Mouse (Mus musculus): Measurements from ENCODE around the gene Sdr9c7. TPM values are rescaled to one million over a fixed set of nuclear protein-coding genes. Genes with fewer than 3 reads are reported as not detected.
"Not testable (repeated sequence)": the region's sequence is repeated elsewhere in the genome, so short reads cannot be mapped to it uniquely, and the experiment has no call there.

The Sdr9c7 gene
- total and polyA plus RNA-seq, 2 experiments from 2014 or later, result 0.99 TPM; not detected in 1

DNA sequence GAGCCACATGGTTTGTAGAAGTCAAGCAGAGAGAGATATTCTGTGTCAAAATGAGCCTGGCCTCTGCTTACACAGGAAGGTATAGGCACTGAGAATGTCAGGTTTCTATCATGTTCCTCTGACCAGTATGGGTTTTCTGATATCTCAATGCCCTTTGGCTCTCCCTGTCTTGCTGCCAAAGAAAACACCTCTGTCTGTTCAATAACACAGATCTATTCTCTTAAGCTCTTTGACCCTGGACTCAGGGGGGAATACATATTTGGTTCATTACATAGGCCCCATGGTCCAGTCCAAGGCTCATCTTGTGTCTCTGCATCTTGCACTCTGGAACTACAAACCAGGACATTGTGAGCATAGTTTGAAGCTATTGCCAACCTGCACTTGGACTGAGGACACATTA, 9.7 kb upstream of the Sdr9c7 start, which contains the start of gene Rdh7:
TSS of gene Rdh7 (minus strand) at position 213 of the 400 bp plus-strand sequence.
- DNase-seq (ENCODE audit: low spot score) (no peak), ATAC-seq (ENCODE audit: low FRiP score) (no peak)
- H3K4me1 ChIP-seq (ENCODE audit: insufficient read depth, low read length), result no peaks in the 10 kb centered on the region
- no peak for TF ChIP-seq CTCF (IDR thresholded peaks at IDR 0.05)
- H3K27me3 ChIP-seq (ENCODE audit: insufficient read depth, low read length), result no peaks in the 10 kb centered on the region
- H3K4me2 ChIP-seq (ENCODE audit: low read depth, low read length, poor library complexity, severe bottlenecking), result no peak within 1 kb of the TSS
- H3K4me3 ChIP-seq (ENCODE audit: low read depth, low read length), result no peak within 1 kb of the TSS
- no peak within 1 kb of the TSS for H3K27ac ChIP-seq (ENCODE audit: low read depth, low read length)
- H3K9me3 ChIP-seq (ENCODE audit: low read length), result no peaks in the 10 kb centered on the region
- no peak within 1 kb of the TSS for H3K9ac ChIP-seq (replicated peaks; ENCODE audit: low read length, poor library complexity, severe bottlenecking)
- H3K36me3 ChIP-seq (ENCODE audit: insufficient read depth, low read length), result no peaks in the 10 kb centered on the region

DNA sequence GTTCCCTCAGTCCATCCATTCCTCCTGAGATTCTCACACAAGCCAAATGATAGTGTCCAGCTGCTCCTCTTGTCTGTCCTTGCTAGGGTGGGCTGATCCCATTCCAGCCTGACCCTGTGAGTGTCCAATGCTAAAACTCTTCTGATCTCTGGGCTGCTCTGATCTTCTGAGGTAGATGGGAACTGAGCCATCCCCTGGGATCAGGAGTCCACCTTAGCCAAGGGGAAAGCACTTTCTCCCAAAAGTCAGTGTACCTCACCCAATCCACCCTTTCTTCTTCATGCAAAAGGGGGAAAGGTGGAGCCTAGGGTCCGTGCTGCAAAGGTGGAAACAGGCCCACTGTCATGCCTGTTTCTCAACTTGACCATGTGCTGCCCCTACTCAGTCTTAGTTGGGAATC, 6.8 kb upstream of the Sdr9c7 start:
- no peak for ATAC-seq (ENCODE audit: low FRiP score)

DNA sequence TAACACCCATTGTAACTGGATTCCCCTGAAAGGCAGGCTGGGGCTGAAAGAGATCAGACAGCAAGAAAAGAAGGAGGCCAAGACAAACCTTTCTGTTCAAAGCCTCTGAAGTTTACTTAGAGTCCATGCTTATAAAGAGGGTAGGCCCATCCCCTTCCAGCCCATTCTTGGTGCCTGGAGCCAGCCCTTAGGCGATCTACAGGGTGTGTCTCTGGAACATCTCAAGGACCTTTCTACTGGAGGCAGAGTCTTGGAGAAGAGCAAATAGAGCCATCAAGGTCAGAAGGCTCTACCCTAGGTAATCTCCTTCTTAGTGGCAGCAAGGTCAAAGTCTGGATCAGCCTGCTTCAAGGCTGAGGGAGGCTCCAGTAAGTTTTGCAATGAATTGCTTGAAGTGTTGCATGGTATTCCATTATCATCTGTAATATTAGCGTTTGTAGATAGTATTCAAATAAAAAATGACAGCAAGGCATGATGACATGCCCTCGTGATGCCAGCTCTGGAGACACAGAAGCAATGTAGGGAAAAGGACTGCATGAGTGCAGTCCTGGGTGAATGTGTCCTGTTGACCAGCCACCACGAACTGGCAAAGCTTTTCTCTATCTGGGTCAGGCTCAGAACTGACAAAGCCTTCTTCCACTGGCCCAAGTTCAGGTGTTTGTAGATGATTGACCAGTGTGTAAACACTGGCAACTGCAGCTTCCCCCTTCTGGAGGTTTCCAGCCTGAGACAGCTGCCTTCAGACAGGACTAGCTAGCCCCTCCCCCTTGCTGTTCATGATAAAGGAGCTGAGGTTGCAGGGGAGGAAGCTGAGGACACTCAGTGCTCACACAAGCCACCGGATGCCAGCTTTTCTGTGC, 4.9 kb upstream of the Sdr9c7 start:
- H3K4me1 ChIP-seq (ENCODE audit: insufficient read depth, low read length); H3K36me3 ChIP-seq (ENCODE audit: insufficient read depth, low read length); H3K27ac ChIP-seq (ENCODE audit: low read depth, low read length); H3K27me3 ChIP-seq (ENCODE audit: insufficient read depth, low read length); DNase-seq (ENCODE audit: low spot score); H3K9me3 ChIP-seq (ENCODE audit: low read length); H3K4me3 ChIP-seq (ENCODE audit: low read depth, low read length); H3K4me2 ChIP-seq (ENCODE audit: low read depth, low read length, poor library complexity, severe bottlenecking); H3K9ac ChIP-seq (replicated peaks; ENCODE audit: low read length, poor library complexity, severe bottlenecking); ATAC-seq (ENCODE audit: low FRiP score): not testable (repeated sequence)
- 60% methylated on average over 5 of the region's 5 CpGs for WGBS

More for the DNA sequence above, 6.8 kb upstream of the Sdr9c7 start:
- TF ChIP-seq CTCF (IDR thresholded peaks at IDR 0.05), result no peak
- no peak overlapping the region for H3K4me3 ChIP-seq (ENCODE audit: low read depth, low read length)
- H3K9me3 ChIP-seq (ENCODE audit: low read length), result no peaks in the 10 kb centered on the region
- 83% methylated on average over 1 of the region's 1 CpGs for WGBS
- no peaks in the 10 kb centered on the region for H3K27me3 ChIP-seq (ENCODE audit: insufficient read depth, low read length)
- no peak overlapping the region for H3K27ac ChIP-seq (ENCODE audit: low read depth, low read length)
- DNase-seq (ENCODE audit: low spot score), result no peak
- H3K36me3 ChIP-seq (ENCODE audit: insufficient read depth, low read length), result no peaks in the 10 kb centered on the region
- H3K4me1 ChIP-seq (ENCODE audit: insufficient read depth, low read length), result no peaks in the 10 kb centered on the region
- no peak overlapping the region for H3K9ac ChIP-seq (replicated peaks; ENCODE audit: low read length, poor library complexity, severe bottlenecking)
- H3K4me2 ChIP-seq (ENCODE audit: low read depth, low read length, poor library complexity, severe bottlenecking), result no peak overlapping the region

DNA sequence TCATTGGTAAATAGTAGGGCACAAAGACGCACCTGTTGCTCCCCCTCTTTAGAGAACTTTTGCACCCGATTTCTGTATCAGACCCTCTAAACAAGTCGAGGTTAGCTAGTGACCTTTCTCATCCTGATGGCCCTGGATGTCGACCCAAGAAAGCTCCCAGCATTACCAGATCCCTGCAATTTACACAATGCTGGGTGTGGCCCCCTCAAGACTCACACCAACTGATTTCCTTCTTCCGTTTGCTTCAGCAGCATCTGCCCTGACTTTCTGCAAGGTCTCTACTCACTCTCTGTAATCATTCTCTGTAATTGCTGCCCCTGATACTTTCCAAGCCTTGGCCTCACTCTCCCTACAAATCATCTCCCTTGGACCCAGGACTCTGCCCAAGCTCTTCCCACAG, 1.6 kb upstream of the Sdr9c7 start:
- 72% methylated on average over 5 of the region's 5 CpGs for WGBS

DNA sequence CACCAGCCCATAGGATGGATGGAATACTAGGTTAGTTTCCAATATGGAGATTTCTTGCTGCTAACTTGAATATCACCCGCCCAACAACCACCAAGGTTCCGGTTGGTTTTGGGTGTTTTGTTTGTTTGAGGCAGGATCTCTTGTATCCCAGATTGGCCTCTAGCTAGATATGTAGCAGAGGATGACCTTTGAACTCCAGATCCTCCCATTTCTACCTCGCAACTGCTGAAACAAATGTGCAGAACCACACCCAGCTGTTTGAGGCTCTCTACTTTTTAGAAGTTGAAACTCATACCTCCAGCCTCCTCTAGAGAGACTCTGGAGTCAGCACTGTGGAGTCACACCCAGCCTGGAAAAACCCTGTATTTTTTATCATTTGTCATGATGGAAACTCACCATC, 812 bp upstream of the Sdr9c7 start:
- Histone ChIP-seq H3K4me1 (ENCODE audit: insufficient read depth, low read length) (no peaks in the 10 kb centered on the region), H3K4me3 (ENCODE audit: low read depth, low read length) (no peak overlapping the region), H3K27ac (ENCODE audit: low read depth, low read length) (no peak overlapping the region), H3K27me3 (ENCODE audit: insufficient read depth, low read length) (no peaks in the 10 kb centered on the region), H3K9me3 (ENCODE audit: low read length) (no peaks in the 10 kb centered on the region), H3K36me3 (ENCODE audit: insufficient read depth, low read length) (no peaks in the 10 kb centered on the region), H3K9ac (replicated peaks; ENCODE audit: low read length, poor library complexity, severe bottlenecking) (no peak overlapping the region), H3K4me2 (ENCODE audit: low read depth, low read length, poor library complexity, severe bottlenecking) (no peak overlapping the region)
- no peak for ATAC-seq (ENCODE audit: low FRiP score)
- no peak for TF ChIP-seq CTCF (IDR thresholded peaks at IDR 0.05)
- WGBS, result 86% methylated on average over 3 of the region's 3 CpGs
- no peak for DNase-seq (ENCODE audit: low spot score)

More for the DNA sequence above, 1.6 kb upstream of the Sdr9c7 start:
- no peak for DNase-seq (ENCODE audit: low spot score)
- H3K4me3 ChIP-seq (ENCODE audit: low read depth, low read length), result no peak overlapping the region
- ATAC-seq (ENCODE audit: low FRiP score), result no peak
- no peaks in the 10 kb centered on the region for H3K36me3 ChIP-seq (ENCODE audit: insufficient read depth, low read length)
- H3K4me1 ChIP-seq (ENCODE audit: insufficient read depth, low read length), result no peaks in the 10 kb centered on the region
- H3K27me3 ChIP-seq (ENCODE audit: insufficient read depth, low read length), result no peaks in the 10 kb centered on the region
- H3K4me2 ChIP-seq (ENCODE audit: low read depth, low read length, poor library complexity, severe bottlenecking), result no peak overlapping the region
- no peak overlapping the region for H3K9ac ChIP-seq (replicated peaks; ENCODE audit: low read length, poor library complexity, severe bottlenecking)
- no peak overlapping the region for H3K27ac ChIP-seq (ENCODE audit: low read depth, low read length)
- TF ChIP-seq CTCF (IDR thresholded peaks at IDR 0.05), result no peak
- H3K9me3 ChIP-seq (ENCODE audit: low read length), result no peaks in the 10 kb centered on the region

DNA sequence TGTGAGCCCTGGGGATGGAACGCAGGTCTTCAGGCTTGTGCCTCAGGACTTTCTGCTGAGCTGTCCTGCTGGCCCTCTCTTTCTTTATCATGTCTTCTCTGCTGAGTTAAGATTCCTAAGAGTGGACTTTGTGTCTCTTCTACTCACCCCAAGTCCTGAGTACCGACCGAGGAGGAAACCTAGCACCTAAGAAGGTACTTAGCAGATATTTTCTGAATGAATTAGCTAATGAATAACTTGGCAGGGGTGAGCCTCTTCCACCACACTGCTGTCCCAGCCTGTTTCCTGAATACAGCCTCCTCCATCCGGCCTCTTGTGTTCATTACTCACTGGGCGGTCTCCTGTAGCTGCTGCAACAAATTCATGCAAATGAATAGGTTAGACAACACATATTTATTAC, 1.5 kb downstream of the Sdr9c7 start:
- TF ChIP-seq CTCF (IDR thresholded peaks at IDR 0.05), result no peak
- DNase-seq (ENCODE audit: low spot score) (no peak), ATAC-seq (ENCODE audit: low FRiP score) (no peak)
- Histone ChIP-seq H3K4me3 (ENCODE audit: low read depth, low read length) (no peak overlapping the region), H3K27me3 (ENCODE audit: insufficient read depth, low read length) (no peaks in the 10 kb centered on the region), H3K4me1 (ENCODE audit: insufficient read depth, low read length) (no peaks in the 10 kb centered on the region), H3K9ac (replicated peaks; ENCODE audit: low read length, poor library complexity, severe bottlenecking) (no peak overlapping the region), H3K4me2 (ENCODE audit: low read depth, low read length, poor library complexity, severe bottlenecking) (no peak overlapping the region), H3K27ac (ENCODE audit: low read depth, low read length) (no peak overlapping the region), H3K9me3 (ENCODE audit: low read length) (no peaks in the 10 kb centered on the region), H3K36me3 (ENCODE audit: insufficient read depth, low read length) (no peaks in the 10 kb centered on the region)
- WGBS, result 84% methylated on average over 5 of the region's 5 CpGs

Measured in midbrain, postnatal 0 days (tissue).